Mouse (Mus musculus): Measurements from ENCODE around the gene Fbxl19. TPM values are rescaled to one million over a fixed set of nuclear protein-coding genes. Genes with fewer than 3 reads are reported as not detected.

Gene Fbxl19
- 9.4 and 10.5 TPM in 2 replicates for polyA plus RNA-seq (2015; fragmentation: Nextera tagmentation; extraction: Ambion mirVana)

GRCm38 (mm10) chr7:127744366-127745045 is at the start of gene Fbxl19:
Fbxl19 (plus strand) TSS chr7:127744543.
- Histone ChIP-seq H3K4me2 (replicated peaks) (peak within 1 kb of the TSS; percentile 87), H3K9ac (replicated peaks) (peak within 1 kb of the TSS; percentile 96), H3K27me3 (no peaks in the 10 kb centered on the region), H3K9me3 (no peaks in the 10 kb centered on the region), H3K4me1 (peaks cover 20% of the 10 kb centered on the region), H3K27ac (replicated peaks) (peak within 1 kb of the TSS; percentile 96), H3K4me3 (peak within 1 kb of the TSS; percentile 95), H3K36me3 (peaks cover 11% of the 10 kb centered on the region)
- ATAC-seq (replicated peaks) = no peak
- under 1% methylated on average over 26 of the region's 26 CpGs for WGBS

DNA sequence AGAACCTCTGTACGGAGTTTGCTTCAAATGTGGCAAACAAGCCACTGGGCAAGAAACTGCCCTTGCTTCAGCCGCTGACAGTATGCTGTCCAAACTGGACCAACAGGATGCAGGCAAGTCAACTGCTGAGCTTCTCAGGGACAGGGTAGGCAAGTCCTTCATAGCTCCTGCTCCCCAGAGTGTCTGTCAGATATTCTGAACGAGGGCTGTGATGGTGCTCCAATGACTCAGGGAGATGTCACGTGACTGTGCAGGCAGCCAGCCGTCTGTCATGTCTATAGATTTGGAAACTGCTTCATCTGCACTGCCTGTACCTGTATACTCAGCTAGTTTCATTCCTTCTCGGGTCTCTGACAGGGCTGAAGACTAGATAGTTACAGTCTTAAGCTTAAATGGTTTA is 45.4 kb upstream of the Fbxl19 start:
- 84% methylated on average over 6 of the region's 6 CpGs for WGBS
- no peak overlapping the region for H3K4me2 ChIP-seq (replicated peaks)
- no peaks in the 10 kb centered on the region for H3K27me3 ChIP-seq
- H3K9me3 ChIP-seq = no peaks in the 10 kb centered on the region
- H3K4me1 ChIP-seq = no peaks in the 10 kb centered on the region
- H3K9ac ChIP-seq (replicated peaks) = no peak overlapping the region
- ATAC-seq (replicated peaks) = no peak
- H3K36me3 ChIP-seq = peaks cover 10% of the 10 kb centered on the region
- H3K27ac ChIP-seq (replicated peaks) = no peak overlapping the region
- no peak overlapping the region for H3K4me3 ChIP-seq

DNA sequence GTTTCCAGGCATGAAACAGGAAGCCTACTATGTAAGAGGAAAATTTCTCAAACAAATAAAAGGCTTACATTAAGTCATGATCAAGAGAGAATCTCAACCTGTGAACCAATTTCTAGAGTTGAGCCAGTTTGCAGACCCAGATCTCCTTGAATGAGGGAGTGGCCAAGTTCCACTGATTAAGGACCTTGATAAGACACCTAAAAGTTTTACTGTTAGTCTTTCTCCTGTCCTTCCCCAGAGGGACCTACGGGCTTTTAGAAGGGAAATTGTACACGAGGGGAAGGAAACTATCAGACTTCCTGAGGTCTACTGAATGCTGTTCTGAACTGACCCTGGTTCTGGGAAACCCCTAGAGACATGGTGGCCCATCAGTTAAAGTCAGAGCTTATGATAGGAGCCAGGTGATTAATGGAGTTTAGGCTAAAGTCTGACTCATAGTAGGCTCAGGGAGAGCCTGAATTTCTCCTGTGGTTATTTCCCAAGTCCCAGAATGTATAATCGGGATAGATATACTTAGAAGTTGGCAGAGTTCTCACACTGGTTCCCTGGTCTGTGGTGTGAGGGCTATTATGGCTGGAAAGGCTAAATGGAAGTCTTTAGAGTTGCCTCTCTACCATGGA is 43.5 kb upstream of the Fbxl19 start:
- H3K4me2 ChIP-seq (replicated peaks) = no peak overlapping the region
- no peak overlapping the region for H3K9ac ChIP-seq (replicated peaks)
- H3K4me3 ChIP-seq = no peak overlapping the region
- H3K27ac ChIP-seq (replicated peaks) = no peak overlapping the region
- no peaks in the 10 kb centered on the region for H3K27me3 ChIP-seq
- WGBS = 86% methylated on average over 3 of the region's 3 CpGs
- no peaks in the 10 kb centered on the region for H3K4me1 ChIP-seq
- no peaks in the 10 kb centered on the region for H3K9me3 ChIP-seq
- peaks cover 12% of the 10 kb centered on the region for H3K36me3 ChIP-seq
- ATAC-seq (replicated peaks) = no peak

DNA sequence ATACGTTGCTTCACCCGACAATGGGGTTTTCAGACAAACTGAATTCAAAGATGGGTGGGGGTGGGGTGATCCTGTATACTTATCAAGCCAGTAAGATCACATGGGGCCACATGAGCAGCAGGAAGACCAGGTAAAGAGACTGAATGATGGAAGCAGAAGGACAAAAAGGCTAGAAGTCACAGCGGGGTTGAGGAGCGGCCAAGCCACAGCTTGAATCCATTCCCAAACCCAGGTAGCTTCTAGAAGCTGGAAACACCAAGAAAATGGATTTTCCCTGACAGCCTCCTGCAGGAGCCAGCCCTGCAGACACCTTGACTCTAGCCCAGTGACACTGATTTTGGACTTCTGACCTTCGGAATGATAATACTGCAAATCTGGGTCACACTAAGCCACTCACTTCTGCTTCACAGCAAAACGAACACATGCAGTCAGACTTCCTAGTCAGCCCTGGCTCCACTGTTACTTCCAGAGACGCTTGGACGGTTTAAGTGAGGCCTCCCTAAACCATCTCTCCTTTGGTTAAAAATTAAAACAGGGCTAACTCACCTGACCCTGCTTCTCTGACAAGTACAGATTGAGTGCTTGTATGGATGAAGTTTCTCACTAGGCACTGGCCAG is 40.7 kb upstream of the Fbxl19 start:
- Histone ChIP-seq H3K9me3 (no peaks in the 10 kb centered on the region), H3K27ac (replicated peaks) (no peak overlapping the region), H3K27me3 (no peaks in the 10 kb centered on the region), H3K4me3 (no peak overlapping the region), H3K36me3 (peaks cover 15% of the 10 kb centered on the region), H3K4me1 (peaks cover 13% of the 10 kb centered on the region), H3K9ac (replicated peaks) (no peak overlapping the region), H3K4me2 (replicated peaks) (no peak overlapping the region)
- WGBS = 94% methylated on average over 8 of the region's 8 CpGs
- no peak for ATAC-seq (replicated peaks)

DNA sequence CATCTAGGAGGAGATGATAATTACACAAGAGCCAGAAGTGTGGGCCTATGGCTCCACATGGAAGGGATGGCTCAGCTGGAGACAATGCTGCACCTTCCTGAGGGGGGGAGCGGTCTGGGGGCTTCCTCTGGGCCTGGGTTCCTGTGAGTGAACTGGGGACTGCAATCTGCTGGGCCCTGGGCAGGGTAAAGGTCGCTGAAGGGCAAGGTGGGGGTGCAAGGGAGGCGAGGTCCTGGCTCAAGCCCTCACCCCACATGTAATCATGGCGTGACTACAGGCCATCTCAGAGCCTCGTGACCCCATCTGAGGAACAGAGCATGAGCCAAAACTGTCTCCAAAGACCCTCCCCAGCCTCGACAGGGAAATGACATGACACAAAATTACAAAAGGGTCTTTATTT is 39.7 kb upstream of the Fbxl19 start:
- WGBS = 83% methylated on average over 6 of the region's 6 CpGs
- Histone ChIP-seq H3K4me2 (replicated peaks) (no peak overlapping the region), H3K36me3 (peaks cover 15% of the 10 kb centered on the region), H3K9ac (replicated peaks) (no peak overlapping the region), H3K4me3 (no peak overlapping the region), H3K9me3 (no peaks in the 10 kb centered on the region), H3K27ac (replicated peaks) (no peak overlapping the region), H3K27me3 (no peaks in the 10 kb centered on the region), H3K4me1 (peaks cover 20% of the 10 kb centered on the region)
- ATAC-seq (replicated peaks) = no peak

- peak overlapping the region; percentile 23; the same call in 1 of the 2 replicates for H3K27ac ChIP-seq (replicated peaks)
- H3K36me3 ChIP-seq = peaks cover 12% of the 10 kb centered on the region; the same call in 1 of the 2 replicates
- no peak overlapping the region for H3K4me2 ChIP-seq (replicated peaks)
- H3K27me3 ChIP-seq = no peaks in the 10 kb centered on the region
- no peak overlapping the region for H3K9ac ChIP-seq (replicated peaks)
- WGBS = 58% methylated on average over 4 of the region's 4 CpGs
- no peak for ATAC-seq (replicated peaks)
- peaks cover 20% of the 10 kb centered on the region for H3K4me1 ChIP-seq
- no peaks in the 10 kb centered on the region for H3K9me3 ChIP-seq
- H3K4me3 ChIP-seq = no peak overlapping the region
These were observed 38.6 kb upstream of the Fbxl19 start for GRCm38 (mm10) chr7:127705706-127706105.

DNA sequence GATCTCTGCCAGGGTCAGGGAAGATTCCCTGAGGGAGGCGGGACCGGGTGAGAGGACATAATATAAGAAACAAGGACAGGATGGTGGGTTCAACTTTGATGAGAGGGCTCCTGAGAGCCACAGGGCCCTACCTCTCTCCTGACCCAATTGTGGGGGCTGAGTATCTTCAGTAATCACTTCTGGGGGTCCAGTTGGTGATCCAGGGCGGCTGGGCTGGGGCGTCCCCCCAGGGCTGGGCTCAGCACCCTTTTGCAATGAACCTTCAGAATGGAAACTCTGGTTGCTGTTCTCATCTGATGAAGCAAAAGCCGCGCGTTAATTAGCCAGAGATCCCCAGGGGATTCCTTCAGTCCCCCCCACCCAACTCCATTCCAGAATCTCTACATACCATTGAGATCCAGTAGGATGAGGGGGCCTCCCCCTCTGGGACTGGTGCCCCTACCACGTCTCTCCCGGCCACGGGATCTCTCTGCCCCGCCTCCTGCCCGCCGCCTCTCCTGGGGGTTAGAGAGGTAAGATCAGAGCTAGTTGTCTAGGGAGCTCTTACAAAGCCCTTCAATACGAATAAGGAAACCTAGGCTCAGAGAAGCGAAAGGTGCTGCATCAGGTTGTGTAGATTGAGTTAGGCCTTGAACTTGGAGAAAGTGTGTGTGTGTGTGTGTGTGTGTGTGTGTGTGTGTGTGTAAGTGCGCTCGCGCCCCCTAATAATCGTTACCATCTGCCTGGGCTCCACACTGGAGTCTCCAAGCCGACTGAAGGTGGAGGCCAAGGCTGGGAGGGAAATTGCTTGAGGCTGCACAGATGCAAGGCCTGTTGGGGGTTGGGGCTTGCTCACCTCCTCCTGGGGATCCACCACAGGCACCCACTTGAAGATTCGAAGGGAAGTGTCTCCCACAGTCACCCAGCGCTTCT is 37.0 kb upstream of the Fbxl19 start:
- H3K9ac ChIP-seq (replicated peaks) = peak overlapping the region; percentile 90
- H3K27ac ChIP-seq (replicated peaks) = peak overlapping the region; percentile 94
- H3K4me1 ChIP-seq = peaks cover 25% of the 10 kb centered on the region
- peak overlapping the region; percentile 74 for H3K4me3 ChIP-seq
- ATAC-seq (replicated peaks) = no peak
- whole genome bisulfite sequencing = 26% methylated on average over 22 of the region's 22 CpGs
- peaks cover 12% of the 10 kb centered on the region; the same call in 1 of the 2 replicates for H3K36me3 ChIP-seq
- H3K9me3 ChIP-seq = no peaks in the 10 kb centered on the region
- H3K27me3 ChIP-seq = no peaks in the 10 kb centered on the region
- H3K4me2 ChIP-seq (replicated peaks) = peak overlapping the region; percentile 52

GRCm38 (mm10) chr7:127707957-127708206 is 36.5 kb upstream of the Fbxl19 start:
- ATAC-seq (replicated peaks) = peak; percentile 11; the same call in 1 of the 2 replicates
- 0% methylated on average over 5 of the region's 5 CpGs for WGBS

DNA sequence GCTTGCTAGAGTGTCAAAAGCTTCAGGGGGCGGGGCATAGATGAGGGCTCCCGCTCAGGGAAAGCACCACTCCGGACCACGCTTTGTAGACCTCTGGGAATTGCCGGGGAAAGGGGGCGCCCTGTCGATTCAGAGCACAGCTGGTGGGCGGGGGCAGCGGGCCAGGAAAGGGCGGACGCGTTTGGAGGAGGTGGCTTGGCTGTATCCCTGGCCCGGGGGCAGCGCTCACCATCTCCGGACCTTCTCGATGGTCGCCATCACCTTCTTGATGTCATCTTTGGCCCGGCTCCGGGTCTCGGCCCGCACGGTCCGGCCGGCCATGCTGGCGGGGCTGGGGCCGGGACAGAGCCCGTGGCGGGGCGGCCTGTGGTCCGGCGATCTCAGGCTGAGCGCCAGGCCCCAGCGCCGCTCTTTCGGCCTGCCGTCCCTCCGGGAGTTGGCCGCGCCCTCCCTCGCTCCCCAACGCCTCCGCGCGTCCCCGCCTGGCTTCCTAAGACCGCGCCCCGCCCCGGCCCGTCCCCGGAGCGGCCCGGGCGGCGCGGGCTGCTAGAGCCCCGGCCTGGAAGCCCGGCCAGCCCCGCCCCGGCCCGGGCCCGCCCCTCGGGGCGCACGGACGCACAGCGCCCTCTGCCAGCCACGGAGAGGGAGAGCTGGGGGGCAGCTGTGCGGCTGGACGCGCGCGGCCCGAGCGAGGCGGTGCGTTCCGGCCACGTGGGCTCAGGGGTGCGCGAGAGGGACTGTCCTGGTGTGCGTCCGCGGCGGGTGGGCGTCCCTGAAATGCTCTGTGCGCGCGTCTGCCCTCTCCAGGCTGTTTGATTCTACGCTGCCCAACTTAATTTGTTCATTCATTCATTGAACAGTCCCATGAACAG is 35.9 kb upstream of the Fbxl19 start, which contains the start of gene Bcl7c:
Bcl7c (minus strand) TSS at position 727 of the 872 bp plus-strand sequence.
- peak within 1 kb of the TSS; percentile 74 for H3K4me3 ChIP-seq
- peak within 1 kb of the TSS; percentile 90 for H3K9ac ChIP-seq (replicated peaks)
- peaks cover 12% of the 10 kb centered on the region; the same call in 1 of the 2 replicates for H3K36me3 ChIP-seq
- WGBS = under 1% methylated on average over 72 of the region's 90 CpGs
- H3K27ac ChIP-seq (replicated peaks) = peak within 1 kb of the TSS; percentile 94
- peak; percentile 78 for ATAC-seq (replicated peaks)
- no peaks in the 10 kb centered on the region for H3K9me3 ChIP-seq
- peaks cover 35% of the 10 kb centered on the region for H3K4me1 ChIP-seq
- H3K27me3 ChIP-seq = no peaks in the 10 kb centered on the region
- peak within 1 kb of the TSS; percentile 52 for H3K4me2 ChIP-seq (replicated peaks)

More at GRCm38 (mm10) chr7:127707957-127708206, 36.5 kb upstream of the Fbxl19 start:
- H3K4me2 ChIP-seq (replicated peaks) = peak overlapping the region; percentile 52
- H3K9me3 ChIP-seq = no peaks in the 10 kb centered on the region
- no peaks in the 10 kb centered on the region for H3K27me3 ChIP-seq
- H3K4me1 ChIP-seq = peaks cover 31% of the 10 kb centered on the region
- H3K36me3 ChIP-seq = peaks cover 12% of the 10 kb centered on the region; the same call in 1 of the 2 replicates
- H3K9ac ChIP-seq (replicated peaks) = peak overlapping the region; percentile 90
- H3K4me3 ChIP-seq = peak overlapping the region; percentile 74
- H3K27ac ChIP-seq (replicated peaks) = peak overlapping the region; percentile 94

- H3K36me3 ChIP-seq = 0 out of 2 replicates have a peak, but pooled peaks cover 8% of the 10 kb centered on the region
- WGBS = 78% methylated on average over 5 of the region's 5 CpGs
- H3K9ac ChIP-seq (replicated peaks) = peak overlapping the region; percentile 90; the same call in 1 of the 2 replicates
- no peaks in the 10 kb centered on the region for H3K27me3 ChIP-seq
- no peak for ATAC-seq (replicated peaks)
- no peaks in the 10 kb centered on the region for H3K9me3 ChIP-seq
- H3K4me2 ChIP-seq (replicated peaks) = peak overlapping the region; percentile 52
- H3K4me3 ChIP-seq = peak overlapping the region; percentile 74
- peak overlapping the region; percentile 94 for H3K27ac ChIP-seq (replicated peaks)
- peaks cover 35% of the 10 kb centered on the region for H3K4me1 ChIP-seq
These were observed 34.9 kb upstream of the Fbxl19 start for GRCm38 (mm10) chr7:127709261-127709979.
